20 mouse cellular contexts compared by ENCODE assay signal in genomic region chr11:69474737-69475136, GRCm38 (mm10).
"Had no signal": no experiment of that assay in that cellular context is flagged by ENCODE, and none has a peak within 500 bp of the region (broad histone marks: within the 10 kb centered on the region; RNA-seq: fewer than 3 reads in every experiment).

No protein-coding gene starts in this region.

- H3K9me3 ChIP-seq: heart, embryonic 12.5 days; hindbrain, embryonic 13.5 days; hindbrain, embryonic 15.5 days; limb, embryonic 10.5 days; limb, embryonic 12.5 days; liver, embryonic 13.5 days had no signal

- H3K4me1 ChIP-seq: hindbrain, embryonic 15.5 days had no signal

- H3K4me3 ChIP-seq: heart, embryonic 12.5 days; hindbrain, embryonic 13.5 days; hindbrain, embryonic 15.5 days; layer of hippocampus, adult 2 months; left cerebral cortex, adult 2 months; limb, embryonic 10.5 days; limb, embryonic 12.5 days; liver, embryonic 13.5 days had no signal

- H3K27me3 ChIP-seq: hindbrain, embryonic 13.5 days; hindbrain, embryonic 15.5 days; limb, embryonic 12.5 days had no signal

- H3K9ac ChIP-seq: heart, embryonic 12.5 days; hindbrain, embryonic 13.5 days; hindbrain, embryonic 15.5 days; limb, embryonic 12.5 days; liver, embryonic 13.5 days had no signal

- DNase-seq: gastrocnemius, postnatal 14 days; gastrocnemius, postnatal 36 days; heart, adult 11 months; heart, postnatal 10 days; heart, postnatal 36 days; kidney, adult 18-20 months; kidney, adult 8-10 months; kidney, postnatal 10 days; kidney, postnatal 25 days; kidney, postnatal 4 days; liver; liver, embryonic 13.5 days had no signal

- H3K36me3 ChIP-seq: heart, embryonic 12.5 days; hindbrain, embryonic 13.5 days; hindbrain, embryonic 15.5 days; limb, embryonic 10.5 days; limb, embryonic 12.5 days; liver, embryonic 13.5 days had no signal

- H3K27ac ChIP-seq: hindbrain, embryonic 13.5 days; hindbrain, embryonic 15.5 days; hindbrain, postnatal 0 days; layer of hippocampus, adult 2 months; left cerebral cortex, adult 2 months; limb, embryonic 10.5 days; limb, embryonic 12.5 days; liver, embryonic 13.5 days had no signal
